Mouse (Mus musculus) adrenal gland, adult 18-20 months (tissue): Measurements from ENCODE around the gene Sf3a3. TPM values are rescaled to one million over a fixed set of nuclear protein-coding genes. Genes with fewer than 3 reads are reported as not detected.

ENCODE experiments used
- DNase-seq, 2 experiments: peaks; one replicate each; pipeline ENCODE4 v3.0.0; 2021 to 2022; ENCODE audit warnings: low spot score in 2 of 2
- total RNA-seq, 2 experiments: library from RNA; stranded (reverse); gene quantifications; 1 replicate in 1 of 2; 2 replicates in 1 of 2; pipeline ENCODE4 v1.2.3; 2021

Sf3a3 gene
- total RNA-seq, 2 experiments from 2014 or later, result 33.1 to 34.9 TPM

DNA sequence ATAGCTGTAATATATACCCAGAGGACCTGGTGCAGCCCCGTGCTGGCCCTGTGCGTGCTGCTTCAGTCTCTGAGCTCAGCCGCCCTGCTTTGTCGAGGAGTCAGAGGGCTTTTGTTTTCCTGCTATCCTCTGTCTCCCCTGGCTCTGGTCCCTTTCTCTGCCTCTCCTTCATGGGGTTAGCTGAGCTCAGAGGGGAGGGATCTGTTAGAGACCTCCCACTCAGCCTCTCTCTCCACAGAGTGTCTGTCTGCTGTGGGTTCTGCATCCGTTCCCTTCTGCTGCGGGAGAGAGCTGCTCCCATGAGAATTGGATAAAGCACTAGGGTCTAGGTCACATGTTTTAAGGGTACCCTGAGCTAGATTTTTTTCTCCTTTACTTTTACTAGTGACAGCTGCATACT is 11.5 kb downstream of the Sf3a3 start:
- DNase-seq, result no peak

DNA sequence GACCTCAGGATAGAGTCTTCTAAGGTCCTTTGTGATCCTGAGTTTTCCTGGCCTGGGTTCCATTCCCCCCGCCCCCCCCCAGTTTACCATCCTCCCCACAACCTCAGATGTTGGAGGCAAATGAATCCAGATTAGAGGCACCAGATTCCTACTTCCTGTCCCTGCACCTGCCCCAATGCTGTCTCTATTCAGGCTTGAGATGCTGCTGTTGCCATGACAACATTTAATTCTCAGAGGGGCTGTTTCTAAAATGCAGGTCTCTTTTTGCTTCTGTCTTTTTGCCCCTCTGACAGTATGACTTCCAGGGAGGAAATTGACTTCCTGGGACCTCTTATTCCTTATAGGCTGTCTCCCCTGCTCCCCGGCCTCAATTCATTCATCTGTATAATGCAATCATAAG is 22.4 kb downstream of the Sf3a3 start:
- no peak for DNase-seq

DNA sequence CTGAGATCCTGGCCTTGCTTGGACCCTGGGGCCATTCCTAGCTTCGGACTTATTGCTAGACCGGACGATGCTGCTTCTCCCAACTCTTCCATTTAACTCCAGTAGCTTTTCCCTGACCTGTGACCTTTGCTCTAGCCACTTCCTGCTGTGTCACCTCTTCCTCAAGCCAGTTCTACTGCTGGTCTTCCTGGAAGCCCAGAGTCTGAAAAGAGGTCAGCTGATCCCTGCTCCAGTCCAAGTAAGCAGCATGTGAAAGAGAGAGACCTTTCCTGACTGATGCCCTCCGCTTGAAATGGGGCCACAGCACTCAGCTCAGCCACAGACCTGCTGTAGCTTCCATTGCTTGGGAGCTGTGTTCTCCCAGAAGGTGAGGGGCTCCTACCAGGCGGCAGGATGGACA is 22.9 kb downstream of the Sf3a3 start:
- DNase-seq, result no peak

DNA sequence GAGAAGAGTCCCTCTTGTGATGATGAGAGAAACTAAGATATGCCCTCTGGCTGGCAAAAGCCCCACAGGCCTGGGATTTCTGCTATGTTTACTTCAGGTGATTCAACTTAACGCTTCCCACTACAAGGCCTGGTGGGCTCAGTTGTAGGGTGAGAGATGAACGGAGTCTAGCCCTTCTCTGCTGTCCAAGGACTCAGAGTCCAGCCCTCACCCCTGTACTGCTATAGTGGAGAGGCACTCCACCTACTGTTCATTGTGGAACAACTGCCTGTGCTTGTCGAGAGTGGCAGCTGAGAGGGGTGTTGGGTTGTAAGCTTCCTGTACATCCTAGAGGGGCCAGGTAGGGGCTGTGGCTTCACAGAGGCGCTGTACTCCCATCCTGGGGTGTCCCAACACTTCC is 23.4 kb downstream of the Sf3a3 start:
- DNase-seq, result no peak

DNA sequence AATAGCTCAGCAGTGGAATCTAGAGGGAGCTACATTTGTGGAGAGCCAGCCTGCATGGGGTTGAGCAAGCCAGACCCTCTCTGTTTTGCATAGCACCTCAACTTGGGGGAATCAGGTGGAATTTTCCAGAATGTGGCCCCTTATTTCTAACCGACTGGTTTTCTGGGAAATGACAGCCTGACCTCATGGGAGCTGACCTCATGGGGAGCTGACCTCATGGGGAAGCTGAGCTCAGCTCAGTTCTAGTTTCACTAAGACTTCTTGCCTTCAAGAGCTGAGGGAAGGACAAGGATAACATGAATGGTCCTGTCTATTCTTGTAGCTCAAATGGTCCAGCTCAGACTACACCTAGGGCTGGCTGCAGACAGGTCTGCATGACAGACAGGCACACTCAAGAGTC is 24.2 kb downstream of the Sf3a3 start:
- no peak for DNase-seq

DNA sequence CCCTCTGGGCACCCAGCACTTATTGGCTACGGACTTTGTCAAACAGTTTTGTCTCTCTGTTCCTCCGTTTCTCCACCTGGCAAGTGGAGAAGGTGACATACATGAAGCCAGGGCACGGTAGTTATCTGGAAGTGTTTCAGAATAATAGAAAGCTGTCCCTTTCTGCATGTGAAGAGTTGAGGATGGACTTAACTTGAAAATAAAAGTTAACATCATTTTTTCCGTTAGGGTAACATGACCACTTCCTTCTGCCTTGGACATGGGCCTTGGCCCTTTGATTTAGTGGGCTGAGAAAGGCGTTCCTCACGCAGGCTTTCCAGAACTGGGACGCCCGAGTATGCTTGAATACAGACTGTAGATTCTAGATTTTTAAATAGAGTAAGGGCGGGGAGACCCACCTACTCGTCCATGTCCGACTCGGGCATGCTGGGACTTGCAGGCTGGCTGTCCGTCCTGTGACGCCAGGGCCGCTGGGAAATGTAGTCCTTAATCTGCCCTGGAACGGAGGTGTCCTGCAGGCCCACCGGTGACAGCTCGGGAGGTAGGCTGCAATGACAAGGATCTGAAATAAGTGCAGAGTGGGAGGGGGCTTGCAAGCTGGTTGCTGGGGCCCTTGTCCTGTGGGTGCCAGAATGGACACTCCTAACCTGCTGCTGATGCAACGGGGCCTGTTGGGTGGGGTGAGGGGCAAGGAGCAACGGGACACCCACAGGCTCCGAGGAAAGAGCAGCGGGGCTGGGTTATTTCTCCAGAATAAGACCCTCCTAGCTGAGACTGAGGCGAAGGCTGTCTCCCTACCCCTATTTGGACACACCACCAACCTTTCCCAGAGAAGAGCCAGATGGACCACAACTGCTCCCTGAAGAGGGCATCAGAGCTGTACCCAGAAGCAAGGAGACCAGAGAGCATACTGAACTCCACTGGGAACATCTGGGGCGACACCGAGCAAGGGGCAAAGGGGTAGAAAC is 27.1 kb downstream of the Sf3a3 start, which contains the start of gene Inpp5b:
Inpp5b (plus strand) TSS at position 475 of the 968 bp plus-strand sequence.
- peak; percentile 73 to 77 for DNase-seq

DNA sequence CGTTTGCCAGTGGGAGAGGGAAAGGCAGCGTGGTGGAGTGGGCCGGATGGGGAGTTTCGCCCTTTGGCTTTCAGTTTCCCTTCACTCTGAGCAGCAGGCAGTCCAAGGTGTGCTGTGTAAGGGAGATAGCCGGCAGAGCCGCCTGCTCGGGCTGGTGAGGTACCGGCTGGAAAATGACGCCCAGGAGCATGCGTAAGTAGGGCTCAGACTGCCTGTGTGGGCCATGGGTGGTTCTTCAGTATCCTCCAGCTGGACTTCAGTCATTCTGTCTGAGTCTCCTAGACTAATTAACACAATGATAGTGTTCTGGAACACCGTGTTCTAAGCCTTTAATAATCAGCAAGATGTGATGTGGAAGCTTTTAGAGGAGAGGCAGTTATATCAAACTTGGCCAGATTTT is 28.3 kb downstream of the Sf3a3 start:
- DNase-seq, result no peak

DNA sequence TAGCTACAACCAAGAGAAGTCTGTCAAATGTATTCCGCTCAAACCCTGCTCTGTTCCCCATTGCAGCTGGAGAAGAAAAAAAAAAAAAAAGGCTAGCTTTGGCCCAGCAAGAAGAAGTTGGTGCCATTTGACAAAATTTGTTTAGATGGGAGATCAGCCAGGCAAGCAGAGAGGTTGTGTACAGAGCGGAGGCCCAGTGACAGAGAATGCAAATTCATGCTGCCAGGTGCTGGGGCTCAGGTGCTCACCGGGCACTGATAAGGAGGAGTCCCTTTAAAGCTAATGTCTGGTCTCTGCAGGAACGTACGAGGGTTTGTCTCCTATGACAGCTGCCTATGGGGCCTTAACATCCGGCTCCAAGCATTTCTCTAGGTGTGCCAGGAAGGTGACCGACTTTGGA is 32.0 kb downstream of the Sf3a3 start:
- no peak for DNase-seq

DNA sequence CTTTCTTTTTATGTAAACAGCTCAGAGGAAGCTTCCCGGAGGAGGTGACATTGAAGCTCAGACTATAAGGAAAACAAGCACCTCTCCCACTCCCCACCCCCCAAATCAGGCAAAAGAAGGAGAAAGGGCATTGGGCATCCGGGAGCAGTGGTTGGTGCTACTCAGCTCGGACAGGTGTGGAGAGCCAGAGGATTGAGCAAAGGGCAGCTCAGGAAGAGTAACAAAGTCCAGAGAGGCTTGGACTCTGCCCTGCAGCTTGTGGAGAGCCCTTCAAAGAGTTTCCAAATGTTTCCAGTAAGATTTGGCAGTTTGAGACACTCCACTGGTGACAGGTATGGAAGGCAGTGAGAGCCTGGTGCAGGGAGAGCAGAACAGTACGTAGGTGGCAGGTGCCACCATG is 33.3 kb downstream of the Sf3a3 start:
- no peak for DNase-seq

DNA sequence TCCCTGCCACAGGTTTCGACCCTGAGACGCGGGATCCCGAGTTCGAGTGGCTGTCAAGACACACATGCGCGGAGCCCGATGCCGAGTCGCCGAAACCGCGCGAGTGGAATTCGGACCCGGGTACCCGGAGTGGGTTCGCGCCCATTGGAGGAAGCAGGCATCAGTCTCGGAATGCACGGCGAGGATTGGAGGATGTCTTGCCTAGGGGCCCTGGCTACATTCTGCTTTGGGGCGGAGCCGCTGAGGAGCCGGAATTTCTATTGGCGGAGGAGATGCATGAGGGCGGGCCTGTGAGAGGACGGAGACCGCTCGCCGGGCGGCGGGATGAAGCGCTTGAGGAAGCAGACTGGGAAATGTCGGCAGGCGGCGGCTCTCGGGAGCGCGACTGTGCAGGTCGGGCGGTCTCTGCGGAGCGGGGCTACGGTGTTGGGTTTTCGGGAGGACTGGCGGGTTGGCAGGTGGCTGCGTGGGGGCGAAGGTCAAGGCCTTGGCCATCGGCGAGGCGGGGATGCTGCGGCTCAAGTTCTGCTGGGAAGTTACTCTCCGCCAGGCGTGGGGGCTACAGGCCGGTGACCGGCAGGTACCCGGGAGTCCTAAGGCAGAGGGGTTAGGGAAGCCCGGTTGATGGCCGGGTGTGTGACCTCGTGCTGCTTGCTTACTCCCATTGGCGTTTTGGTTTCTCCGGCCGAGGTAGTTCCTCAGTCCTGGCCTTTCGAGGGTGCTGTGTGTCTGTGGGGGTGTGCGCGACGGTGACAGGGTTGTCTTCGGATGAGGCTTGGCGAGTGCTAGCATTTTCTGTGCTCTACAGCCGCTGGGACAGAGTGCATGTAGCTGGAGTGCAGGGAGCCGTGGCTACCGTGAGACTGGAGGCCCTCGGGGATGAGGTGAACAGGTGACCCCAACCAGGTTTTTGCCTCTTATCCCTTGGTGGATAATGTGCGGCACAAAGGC is 37.0 kb downstream of the Sf3a3 start:
- peak; percentile 95 to 96 for DNase-seq

DNA sequence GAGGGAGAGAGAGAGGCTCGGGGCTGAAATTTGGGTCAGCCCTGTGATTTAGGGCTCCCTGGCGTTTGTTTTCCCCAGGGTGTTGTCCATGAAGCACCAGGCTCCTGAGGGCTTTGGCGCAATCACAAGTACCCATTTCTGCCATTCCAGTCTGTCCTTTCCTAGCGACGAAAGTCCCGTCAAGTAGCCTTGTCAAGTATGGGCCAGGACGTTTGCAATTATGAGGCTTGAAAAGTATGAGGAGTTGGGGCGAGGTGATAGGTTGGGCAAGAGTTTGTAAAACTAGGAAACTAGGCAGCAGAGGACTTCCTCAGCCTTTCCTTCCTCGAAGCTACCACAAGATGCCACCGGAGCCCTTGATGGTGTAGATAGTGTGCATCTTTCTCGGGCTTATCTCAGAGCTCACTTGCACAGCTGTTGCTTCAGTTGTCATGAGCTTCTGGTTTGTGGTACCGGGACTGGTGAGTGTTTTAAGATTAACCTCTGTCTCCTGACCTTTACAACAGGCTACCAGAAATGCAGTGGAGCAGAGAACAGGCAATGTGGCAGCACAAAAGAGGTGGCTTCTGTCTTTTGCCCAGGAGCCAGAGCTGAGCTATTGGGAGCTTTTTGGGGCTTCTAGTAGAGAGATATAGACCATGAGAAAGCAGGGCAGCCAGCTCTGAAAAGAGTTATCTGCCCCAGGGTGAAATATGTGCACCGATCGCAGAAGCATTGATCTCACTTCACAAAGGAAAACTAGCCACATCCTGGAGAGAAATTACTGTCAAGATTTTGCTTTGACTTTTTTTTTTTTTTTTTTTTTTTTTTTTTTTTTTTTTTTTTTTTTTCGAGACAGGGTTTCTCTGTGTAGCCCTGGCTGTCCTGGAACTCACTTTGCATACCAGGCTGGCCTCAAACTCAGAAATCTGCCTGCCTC is 38.0 kb downstream of the Sf3a3 start:
- no peak for DNase-seq

DNA sequence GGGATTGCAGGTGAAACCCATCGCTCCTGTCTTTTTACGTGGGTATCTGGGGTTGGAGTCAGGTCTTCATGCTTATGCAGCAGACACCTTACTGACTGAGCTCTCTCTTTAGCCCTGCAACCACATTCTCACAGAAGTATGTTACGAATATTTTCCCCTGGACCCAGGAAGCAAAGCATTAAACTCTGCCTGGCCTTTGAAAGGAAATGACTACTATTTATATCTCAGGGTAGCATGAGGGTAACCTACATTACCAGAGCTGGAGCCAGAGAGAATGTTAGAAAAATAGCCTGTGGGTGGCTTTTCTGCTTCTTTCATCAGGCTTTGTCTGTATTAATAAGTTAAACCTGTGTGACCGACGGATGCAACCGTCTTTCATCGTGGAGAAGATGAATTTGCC is 41.0 kb downstream of the Sf3a3 start:
- no peak for DNase-seq

DNA sequence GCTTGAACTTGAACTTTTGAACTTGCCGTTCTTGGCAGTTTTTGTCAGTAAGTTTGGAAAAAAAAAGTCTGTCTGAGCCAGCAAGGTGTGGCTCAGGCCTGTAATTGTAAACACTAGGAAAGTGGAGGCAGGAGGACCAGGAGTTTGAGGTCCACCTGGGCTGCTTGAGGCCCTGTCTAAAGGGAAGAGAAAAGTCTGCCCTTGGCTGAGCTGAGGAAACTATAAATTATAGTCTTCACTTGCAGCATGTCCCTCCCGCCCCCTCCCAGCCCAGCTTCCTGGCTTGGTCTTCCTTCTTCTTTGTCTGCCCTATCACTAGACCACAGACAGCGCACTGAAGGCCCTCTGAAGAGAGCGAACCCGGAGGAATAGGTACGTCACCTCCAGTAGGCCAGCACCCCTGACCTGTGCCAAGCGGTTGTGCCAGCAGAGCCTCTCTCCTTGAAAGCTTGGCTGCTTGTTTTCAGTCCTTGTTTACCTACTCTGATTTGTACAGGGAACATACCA is 44.8 kb downstream of the Sf3a3 start:
- DNase-seq, result no peak

DNA sequence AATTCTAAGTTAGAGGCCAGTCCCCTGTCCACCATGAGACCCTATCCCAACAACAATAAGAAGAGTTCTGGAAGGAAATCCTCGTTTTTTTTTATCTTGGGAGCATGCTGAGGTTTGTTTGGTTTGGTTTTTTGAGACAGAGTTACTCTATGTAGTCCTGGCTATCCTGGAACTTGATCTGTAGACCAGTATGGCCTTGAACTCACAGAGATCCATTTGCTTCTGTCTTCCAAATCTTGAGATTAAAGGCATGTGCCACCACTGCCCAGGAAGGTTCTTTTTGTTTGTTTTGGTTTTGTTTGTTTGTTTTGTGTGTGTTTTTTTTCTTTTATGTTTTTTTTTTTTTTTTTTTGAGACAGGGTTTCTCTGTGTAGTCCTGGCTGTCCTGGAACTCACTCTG is 46.6 kb downstream of the Sf3a3 start:
- DNase-seq, result no peak

DNA sequence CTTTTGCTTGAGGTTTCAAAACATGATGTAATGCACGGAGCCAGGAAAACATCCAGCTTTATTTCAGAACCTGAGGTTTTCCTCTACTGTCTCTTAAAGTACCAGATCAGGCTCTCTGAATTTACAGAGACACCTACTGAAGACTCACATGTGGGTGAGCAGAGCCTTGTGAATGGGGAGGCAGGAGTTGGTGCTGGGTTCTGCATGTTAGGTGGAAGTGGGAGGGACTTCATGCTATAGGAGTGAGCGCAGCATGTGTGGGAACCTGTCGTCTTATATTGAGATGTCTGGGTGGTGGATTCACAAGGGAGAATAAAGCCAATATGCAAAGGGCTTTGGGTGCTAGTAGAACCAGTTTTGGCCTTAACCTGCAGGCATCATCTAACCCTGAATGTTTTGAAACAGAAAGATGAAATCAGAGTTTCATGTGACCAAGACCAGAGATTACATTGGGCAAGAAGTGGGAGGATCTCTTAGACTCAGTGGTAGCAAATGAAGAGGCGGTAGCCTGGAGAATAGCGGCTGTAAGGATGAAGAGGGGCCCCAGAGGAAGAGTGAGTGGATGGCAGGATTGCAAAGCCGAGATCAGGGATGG is 48.4 kb downstream of the Sf3a3 start:
- DNase-seq, result no peak

DNA sequence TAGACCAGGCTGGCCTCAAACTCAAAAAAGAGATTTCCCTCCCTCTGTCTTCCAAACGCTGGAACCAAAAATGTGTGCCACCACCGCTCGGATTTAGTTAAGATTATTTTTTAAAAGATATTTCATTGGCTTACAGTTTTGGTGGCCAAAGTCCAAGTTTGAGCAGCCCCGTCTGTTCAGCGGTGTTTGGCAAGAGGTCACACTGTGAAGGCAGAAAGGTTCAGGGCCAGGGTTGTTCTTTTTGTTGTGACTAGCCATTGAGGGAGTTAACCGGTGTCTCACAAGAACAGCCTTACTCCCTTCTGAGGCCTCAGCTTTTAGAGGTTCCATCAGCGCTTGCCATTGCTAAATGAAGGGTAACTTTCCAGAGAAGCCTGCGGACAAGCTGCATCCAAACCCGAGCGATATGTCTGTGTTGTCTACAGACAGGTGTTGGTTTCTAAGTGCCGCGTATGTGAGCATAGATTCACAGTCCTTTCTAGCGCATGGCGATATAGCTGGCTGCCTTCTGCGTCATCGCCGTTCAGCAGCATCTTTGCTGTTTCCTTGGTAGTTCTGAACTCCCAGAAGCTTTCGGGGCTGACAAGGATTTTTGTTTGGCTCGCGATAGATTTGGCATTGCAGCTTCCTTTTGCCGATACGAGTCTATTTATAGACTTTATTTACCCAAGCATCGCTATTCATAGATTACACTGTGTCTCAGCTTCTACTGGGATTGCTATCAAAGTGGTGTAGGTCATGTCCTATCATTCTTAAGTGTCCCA is 51.4 kb downstream of the Sf3a3 start:
- DNase-seq, result no peak

DNA sequence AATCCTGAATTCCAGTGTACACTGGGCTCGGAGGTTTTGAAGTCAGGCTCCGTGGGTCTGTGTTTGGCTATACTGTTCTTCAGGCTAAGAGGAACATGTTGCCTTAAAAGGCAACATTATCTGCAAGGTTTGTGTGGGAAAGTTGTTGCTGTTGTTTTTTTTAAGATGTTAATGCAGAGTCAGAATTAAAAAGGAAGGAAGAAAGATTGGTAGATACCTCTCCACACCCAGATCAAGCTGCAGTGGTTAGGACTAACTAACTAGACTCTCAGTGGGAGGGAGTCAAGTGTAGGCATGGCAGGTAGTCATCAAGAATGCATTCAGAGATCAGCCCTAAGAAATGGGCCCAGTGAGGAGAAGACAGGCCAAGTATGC is 52.0 kb downstream of the Sf3a3 start:
- no peak for DNase-seq

DNA sequence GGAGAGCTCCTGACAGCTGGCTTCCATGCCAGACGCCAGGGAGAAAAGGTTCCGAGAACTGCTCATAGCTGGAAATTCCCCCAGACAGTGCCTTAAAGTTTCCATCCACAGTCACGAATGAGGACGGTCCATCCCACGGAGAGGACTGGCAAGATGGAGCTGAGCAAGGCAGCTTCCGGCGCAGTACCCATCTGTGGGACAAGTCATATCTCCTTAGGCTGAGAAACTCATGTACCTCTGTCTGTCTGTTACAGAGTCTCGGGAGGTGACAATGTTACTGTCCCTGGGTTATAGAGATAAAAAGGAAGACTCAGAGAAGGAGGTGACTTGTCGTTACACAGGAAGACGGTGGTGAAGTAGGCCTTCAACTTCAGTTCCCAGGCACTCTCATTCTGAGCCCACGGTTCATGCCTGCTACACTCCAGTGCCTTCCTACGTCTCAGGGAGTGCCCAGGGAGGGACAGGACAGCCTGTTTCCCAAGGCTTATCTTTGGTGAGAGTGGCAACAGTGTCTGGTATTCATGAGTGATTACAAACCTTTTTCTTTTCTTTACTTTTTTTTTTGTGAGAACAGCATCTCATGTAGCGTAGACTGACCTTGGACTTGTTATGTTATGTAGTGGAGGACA is 54.5 kb downstream of the Sf3a3 start:
- DNase-seq, result no peak

DNA sequence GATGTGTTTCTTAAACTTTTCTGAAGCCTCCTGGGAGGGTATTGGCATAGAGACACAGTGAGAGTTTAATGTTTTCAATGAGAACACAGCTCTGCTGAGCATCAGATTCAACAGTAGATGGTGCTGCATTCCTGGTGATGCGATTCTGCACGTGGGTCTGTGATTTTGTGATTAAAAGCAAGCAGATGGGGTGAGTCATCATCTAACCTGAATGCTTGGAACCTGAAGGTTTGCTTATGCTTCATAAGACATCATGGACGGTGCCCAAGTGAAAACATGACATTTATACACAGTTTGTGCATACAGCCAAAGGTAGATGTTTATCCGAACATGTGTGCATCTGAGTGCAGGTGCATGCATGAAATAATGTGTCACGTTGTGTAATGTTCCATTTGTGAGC is 56.0 kb downstream of the Sf3a3 start:
- DNase-seq, result no peak
